Mouse (Mus musculus) Patski (cell line): ENCODE measurements at regions not wholly inside any gene's neighbourhood (a gene's known extent, or its start where the extent isn't known, plus 50 kb on each side); places are given as distances from the start of the nearest gene placed in this dataset.

Experiments
- ATAC-seq: fragments of 100-300 bp; one replicate; pipeline ENCODE4 v1.8.0; 2021
- CTCF ChIA-PET: fragments of 350-600 bp; sonication (Branson Sonifier 250); formaldehyde crosslinking; loops from one replicate; lab custom pipeline; 2022; ENCODE audit warnings: inconsistent platforms; lab: Charles Lee
- POLR2A ChIA-PET: fragments of 350-600 bp; sonication (Branson Sonifier 250); formaldehyde crosslinking; loops from one replicate; lab custom pipeline; 2022; ENCODE audit warnings: antibody characterized with exemption, inconsistent platforms; lab: Charles Lee
- DNase-seq: peaks from one replicate; pipeline ENCODE4 v3.0.0-alpha.2; 2011; ENCODE audit warnings: low read depth, low spot score
- H3K27me3 ChIP-seq: fragments of 371-371 bp; one replicate; pipeline ENCODE4 v1.5.1; 2021
- CTCF ChIP-seq: fragments of 100-300 bp; IDR thresholded peaks from one replicate; pipeline ENCODE4 v1.5.1; 2021
- in situ Hi-C: fragments of 300-500 bp; cut with MboI; formaldehyde crosslinking; loops from 3 replicates; pipeline ENCODE4 v1.11.1; 2018; ENCODE audit warnings: low pct_unique_long_range_greater_than_20kb, mixed read lengths

DNA sequence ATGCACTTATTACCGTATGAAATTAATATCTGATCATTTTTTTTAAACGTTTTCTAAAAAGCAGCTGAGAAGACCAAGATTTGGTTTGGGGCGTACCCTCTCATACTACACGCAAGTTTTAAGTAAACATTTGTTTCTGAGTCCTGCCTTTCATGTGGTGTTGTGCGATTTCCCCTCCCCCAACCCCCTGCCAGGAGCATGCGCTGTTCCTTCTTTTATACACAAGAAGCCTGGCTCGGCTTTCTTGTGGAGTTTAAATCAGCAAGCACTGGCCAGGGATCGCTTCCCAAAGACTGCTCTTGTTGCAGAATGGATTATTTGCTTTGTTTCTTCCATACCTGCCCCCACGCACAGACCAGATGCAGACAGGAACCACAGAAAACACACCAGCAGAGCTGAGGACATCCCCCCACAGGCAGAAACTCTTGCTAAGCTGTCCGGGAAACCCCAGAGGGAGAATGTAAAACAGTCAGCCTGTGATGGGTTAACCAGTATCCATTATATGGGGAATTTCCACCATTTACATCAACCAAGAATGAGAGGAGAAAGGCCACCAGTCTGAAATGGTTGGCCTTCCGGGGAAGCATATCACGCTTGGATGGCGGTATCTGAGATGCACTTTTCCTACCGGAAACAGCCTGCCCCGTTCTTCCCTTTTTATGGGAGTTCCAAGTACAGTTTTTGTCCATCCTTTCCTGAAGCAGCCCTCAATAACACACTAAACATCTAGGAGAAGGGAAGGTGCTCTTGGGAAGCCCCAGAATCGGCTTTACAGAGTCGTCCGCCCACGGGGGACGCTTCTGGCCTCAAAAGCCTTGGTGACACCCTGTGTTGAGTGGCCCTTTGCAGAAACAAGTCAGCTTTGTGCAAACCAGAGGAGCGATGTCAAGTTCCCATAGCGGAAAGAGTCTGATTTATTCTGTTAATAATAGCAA is 91.3 kb downstream of the Tomm20 start:
- in situ Hi-C loops: loop anchor here (5.0 kb wide), 1 partner anchor 68 kb away; no protein-coding TSS in a partner anchor
- ATAC-seq (no peak), DNase-seq (no peak)
- ChIA-PET POLR2A (no interaction called here), CTCF (no interaction called here)
- TF ChIP-seq CTCF: no peak
- H3K27me3 ChIP-seq: no peaks in the 10 kb centered on the region

- no peak for TF ChIP-seq CTCF
- POLR2A ChIA-PET: interaction anchor here (1.0 to 2.0 kb wide), 4 partner anchors 14 to 66 kb away, joined by 3 to 10 read pairs (median 4); no protein-coding TSS in a partner anchor
- in situ Hi-C loops: loop anchor here (5.0 kb wide), 1 partner anchor 69 kb away; no protein-coding TSS in a partner anchor
- ATAC-seq (no peak), DNase-seq (no peak)
- CTCF ChIA-PET: interaction anchor here (0.7 to 3.9 kb wide), 6 partner anchors 10 to 355 kb away, joined by 3 to 13 read pairs (median 4); no protein-coding TSS in a partner anchor
- H3K27me3 ChIP-seq: no peaks in the 10 kb centered on the region
These were observed 92.8 kb downstream of the Tomm20 start for GRCm38 (mm10) chr8:126852663-126853390.

- no peak for TF ChIP-seq CTCF
- in situ Hi-C loops: loop anchor here (5.0 kb wide), 1 partner anchor 70 kb away; no protein-coding TSS in a partner anchor
- ChIA-PET CTCF (interaction anchor here (0.7 to 3.9 kb wide), 7 partner anchors 10 to 355 kb away, joined by 3 to 13 read pairs (median 3); no protein-coding TSS in a partner anchor), POLR2A (interaction anchor here (1.5 to 2.0 kb wide), 3 partner anchors 15 to 67 kb away, joined by 3 to 10 read pairs (median 4); no protein-coding TSS in a partner anchor)
- ATAC-seq (no peak), DNase-seq (no peak)
- H3K27me3 ChIP-seq: no peaks in the 10 kb centered on the region
These were observed 93.5 kb downstream of the Tomm20 start for GRCm38 (mm10) chr8:126852184-126852583.

GRCm38 (mm10) chr8:126851780-126852179 is 93.9 kb downstream of the Tomm20 start:
- in situ Hi-C loops: loop anchor here (5.0 kb wide), 1 partner anchor 71 kb away; no protein-coding TSS in a partner anchor
- ChIA-PET CTCF (interaction anchor here (0.7 to 3.9 kb wide), 5 partner anchors 31 to 354 kb away, joined by 3 to 13 read pairs (median 3); no protein-coding TSS in a partner anchor), POLR2A (interaction anchor here (1.5 to 2.0 kb wide), 4 partner anchors 15 to 262 kb away, joined by 3 to 10 read pairs (median 4); no protein-coding TSS in a partner anchor)

GRCm38 (mm10) chr8:126850189-126850535 is 95.5 kb downstream of the Tomm20 start:
- in situ Hi-C loops: loop anchor here (5.0 kb wide), 1 partner anchor 72 kb away; no protein-coding TSS in a partner anchor
- DNase-seq (no peak), ATAC-seq (peak; percentile 2)
- no peak for TF ChIP-seq CTCF
- ChIA-PET POLR2A (interaction anchor here (0.6 to 3.3 kb wide), 4 partner anchors 21 to 262 kb away, joined by 3 to 24 read pairs (median 5); partner anchors contain the start of gene Irf2bp2), CTCF (interaction anchor here (1.2 to 3.9 kb wide), 12 partner anchors 25 to 369 kb away, joined by 3 to 13 read pairs (median 5); no protein-coding TSS in a partner anchor)
- H3K27me3 ChIP-seq: no peaks in the 10 kb centered on the region

More at GRCm38 (mm10) chr8:126851780-126852179, 93.9 kb downstream of the Tomm20 start:
- DNase-seq (no peak), ATAC-seq (no peak)
- no peak for TF ChIP-seq CTCF
- H3K27me3 ChIP-seq: no peaks in the 10 kb centered on the region

- no peaks in the 10 kb centered on the region for H3K27me3 ChIP-seq
- TF ChIP-seq CTCF: peak; percentile 80
- peak; percentile 96 for DNase-seq
- ATAC-seq: peak; percentile 63
- ChIA-PET POLR2A (interaction anchor here (0.6 to 3.3 kb wide), 9 partner anchors 17 to 309 kb away, joined by 3 to 24 read pairs (median 3); partner anchors contain the start of gene Irf2bp2), CTCF (interaction anchor here (0.9 to 3.9 kb wide), 21 partner anchors 10 to 368 kb away, joined by 3 to 13 read pairs (median 4); no protein-coding TSS in a partner anchor)
- in situ Hi-C loops: loop anchor here (5.0 kb wide), 5 partner anchors 73 to 352 kb away; no protein-coding TSS in a partner anchor
These were observed 96.0 kb downstream of the Tomm20 start for GRCm38 (mm10) chr8:126849411-126850188.

GRCm38 (mm10) chr8:126848369-126849105 is 97.1 kb downstream of the Tomm20 start:
- POLR2A ChIA-PET: interaction anchor here (0.6 to 3.3 kb wide), 11 partner anchors 16 to 308 kb away, joined by 3 to 24 read pairs (median 4); partner anchors contain the start of gene Irf2bp2
- no peak for ATAC-seq

More at GRCm38 (mm10) chr8:126848369-126849105, 97.1 kb downstream of the Tomm20 start:
- no peak for TF ChIP-seq CTCF
- CTCF ChIA-PET: interaction anchor here (0.9 to 3.9 kb wide), 23 partner anchors 9 to 367 kb away, joined by 3 to 13 read pairs (median 4); no protein-coding TSS in a partner anchor
- no peaks in the 10 kb centered on the region for H3K27me3 ChIP-seq
- in situ Hi-C loops: loop anchor here (5.0 kb wide), 4 partner anchors 111 to 351 kb away; no protein-coding TSS in a partner anchor
- DNase-seq: no peak
